Mouse (Mus musculus) lung, adult 2 months (tissue): ENCODE results near the gene Xrcc4.

Source experiments
- CTCF ChIP-seq: fragments of 200-500 bp; IDR thresholded peaks from 2 replicates; pipeline ENCODE4 v1.5.1; 2011; ENCODE audit warnings: mild to moderate bottlenecking, low read length, control low read depth; ENCODE audit not compliant: insufficient read depth
- POLR2A ChIP-seq: fragments of 200-500 bp; IDR thresholded peaks from 2 replicates; pipeline ENCODE4 v1.6.1; 2011; ENCODE audit warnings: low read depth, mild to moderate bottlenecking, control low read depth, low read length, borderline replicate concordance; ENCODE audit errors: extremely low read depth

DNA sequence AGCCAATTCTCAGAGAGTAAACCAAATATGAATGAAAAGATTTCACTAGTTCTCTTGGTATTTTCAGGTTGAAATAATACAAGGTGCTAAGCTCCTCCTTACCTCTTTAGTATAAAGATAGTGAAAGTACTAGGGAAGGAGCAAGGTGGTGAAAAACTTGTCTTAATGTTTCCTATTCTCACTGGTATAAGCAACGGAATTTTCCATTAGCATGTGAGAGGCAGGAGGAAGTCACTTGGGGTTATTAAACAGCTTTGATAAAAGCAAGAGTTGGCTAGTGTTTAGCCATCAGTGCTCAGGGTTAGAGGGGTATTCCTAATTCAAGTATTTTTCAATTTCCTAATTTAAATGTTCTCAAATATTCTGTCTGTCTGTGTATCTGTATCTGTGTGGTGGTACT lies 322.9 kb downstream of the Xrcc4 start:
- no peak for TF ChIP-seq CTCF
- no peak for TF ChIP-seq POLR2A
